Mouse (Mus musculus): Measurements from ENCODE around the gene Casp9.

- TF ChIP-seq CTCF (IDR thresholded peaks at IDR 0.05; ENCODE audit: borderline replicate concordance, extremely low read depth, insufficient read depth, insufficient read length): no peak
- no peak for TF ChIP-seq POLR2A (IDR thresholded peaks at IDR 0.05; ENCODE audit: borderline replicate concordance, extremely low read depth, insufficient read depth, insufficient read length, poor library complexity, severe bottlenecking)
These were observed 27.1 kb upstream of the Casp9 start for GRCm38 (mm10) chr4:141766316-141766667.

Data from brain, embryonic 14.5 days (tissue).